Mouse (Mus musculus) common myeloid progenitor, adult 5-6 weeks (primary cell): Measurements from ENCODE around the gene Gm20075. TPM values are rescaled to one million over a fixed set of nuclear protein-coding genes. Genes with fewer than 3 reads are reported as not detected.
"Not testable (repeated sequence)": the region's sequence is repeated elsewhere in the genome, so short reads cannot be mapped to it uniquely, and the experiment has no call there.

ENCODE experiments used
- ATAC-seq: replicated peaks from 2 replicates; pipeline ENCODE4 v1.8.0; 2016; ENCODE audit warnings: low read depth, mild to moderate bottlenecking, moderate TSS enrichment, inconsistent platforms; ENCODE audit not compliant: poor library complexity, severe bottlenecking
- total RNA-seq: library from RNA; stranded (forward); fragments of 200-1000, 187-1606 nt; gene quantifications from 2 replicates; pipeline ENCODE4 v1.2.3, GENCODE M21; 2017

The Gm20075 gene
- 15.0 and 31.3 TPM in 2 replicates for total RNA-seq

GRCm38 (mm10) chr13:96081276-96081675, at the start of gene Gm20075:
TSS of gene Gm20075 (minus strand) at chr13:96081376.
- ATAC-seq, result not testable (repeated sequence)

GRCm38 (mm10) chr13:96129081-96129480, 47.9 kb upstream of the Gm20075 start:
- ATAC-seq, result no peak

DNA sequence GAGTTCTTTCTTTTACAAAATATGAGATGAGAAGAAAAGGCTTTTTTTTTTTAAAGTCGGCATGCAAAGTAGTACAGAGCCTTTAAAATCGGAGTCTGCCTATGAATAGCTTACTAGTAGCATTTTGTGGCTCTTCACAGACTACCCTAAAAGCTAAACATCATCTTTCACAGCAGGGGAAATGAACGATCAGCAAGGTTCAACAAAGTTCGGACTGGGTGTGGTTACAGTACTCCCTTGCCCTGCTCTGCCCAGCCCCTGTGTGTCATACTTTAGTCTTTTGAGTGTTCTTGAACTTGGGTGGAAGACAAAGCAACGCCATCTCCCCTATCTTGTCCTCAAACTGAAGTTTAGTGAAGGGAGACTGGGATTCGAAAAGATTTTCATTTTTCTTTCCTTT, 45.5 kb upstream of the Gm20075 start:
- ATAC-seq, result no peak

DNA sequence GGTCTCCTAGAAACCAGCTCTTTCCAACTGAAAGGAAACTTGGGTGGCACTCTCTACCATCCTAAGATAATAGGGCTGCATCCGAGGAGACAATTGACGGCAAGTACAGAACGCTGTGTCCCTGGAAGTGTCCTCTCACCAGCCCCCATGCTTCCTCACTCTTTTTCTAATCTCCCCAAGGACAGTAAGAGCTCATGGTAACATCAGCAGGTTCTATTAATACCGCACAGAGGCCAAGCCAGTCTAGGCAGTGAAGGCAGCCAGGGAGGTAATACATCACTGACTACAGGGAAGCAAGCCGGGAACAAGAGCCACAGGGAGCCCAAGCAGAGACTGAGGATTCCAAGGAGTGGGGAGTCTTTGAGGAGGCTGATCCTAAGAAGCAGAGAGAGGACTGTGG, 43.8 kb upstream of the Gm20075 start:
- no peak for ATAC-seq

DNA sequence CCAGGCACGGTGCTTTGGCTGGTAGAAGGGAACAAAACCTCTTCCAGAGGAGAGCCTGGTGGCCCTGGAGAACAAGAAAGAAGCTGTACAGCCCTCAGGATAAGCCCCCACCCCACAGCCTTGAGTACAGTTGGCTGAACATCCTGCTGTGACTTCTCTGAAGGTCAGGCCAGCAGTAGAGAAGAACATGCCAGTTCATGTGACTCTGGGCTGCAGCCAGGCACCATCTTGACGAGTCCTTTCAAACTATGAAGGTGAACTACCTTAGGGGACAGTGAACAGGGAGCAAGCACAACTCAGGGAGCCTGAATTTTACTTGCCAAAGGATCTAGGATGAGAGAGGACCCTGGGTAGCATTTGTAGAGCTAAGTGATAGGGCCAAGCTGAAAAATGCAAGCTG, 31.5 kb upstream of the Gm20075 start:
- no peak for ATAC-seq

DNA sequence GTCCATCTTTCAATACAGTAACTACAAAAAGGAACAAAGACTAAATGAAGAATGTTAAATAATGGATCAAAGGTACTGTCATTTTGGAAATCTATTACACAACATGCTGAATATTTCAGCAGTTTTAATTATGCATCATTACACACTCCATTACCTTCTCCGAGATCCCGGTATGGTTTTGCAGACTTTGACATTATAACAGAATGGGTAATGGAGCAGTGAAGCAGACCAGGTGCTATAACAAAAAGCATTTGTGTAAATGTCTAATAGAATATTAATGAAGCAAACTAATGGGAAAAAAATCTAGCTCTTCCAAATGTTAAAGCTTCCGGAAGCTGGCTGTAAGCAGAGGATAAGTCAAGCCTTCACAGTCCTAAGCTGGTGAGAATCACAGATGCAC, 29.6 kb upstream of the Gm20075 start:
- ATAC-seq, result no peak

DNA sequence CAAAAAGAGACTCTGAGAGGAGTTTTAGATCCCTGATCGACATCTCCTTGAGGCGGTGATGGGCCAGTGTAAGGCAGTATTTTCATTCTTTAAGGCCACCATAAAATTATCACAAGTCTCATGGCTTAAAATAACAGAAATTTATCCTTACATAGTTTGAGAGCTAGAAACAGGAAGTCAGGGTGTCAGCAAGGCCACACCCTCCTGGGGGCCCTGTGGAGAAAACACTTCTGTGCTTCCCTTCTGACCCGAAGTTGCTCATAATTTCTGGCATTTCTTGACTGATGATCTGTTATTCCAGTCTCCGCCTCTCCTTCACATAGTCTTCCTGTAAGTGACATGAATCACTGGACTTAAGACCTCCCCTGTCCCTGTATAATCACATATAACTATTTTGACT, 25.2 kb upstream of the Gm20075 start:
- ATAC-seq, result peak; percentile 79

DNA sequence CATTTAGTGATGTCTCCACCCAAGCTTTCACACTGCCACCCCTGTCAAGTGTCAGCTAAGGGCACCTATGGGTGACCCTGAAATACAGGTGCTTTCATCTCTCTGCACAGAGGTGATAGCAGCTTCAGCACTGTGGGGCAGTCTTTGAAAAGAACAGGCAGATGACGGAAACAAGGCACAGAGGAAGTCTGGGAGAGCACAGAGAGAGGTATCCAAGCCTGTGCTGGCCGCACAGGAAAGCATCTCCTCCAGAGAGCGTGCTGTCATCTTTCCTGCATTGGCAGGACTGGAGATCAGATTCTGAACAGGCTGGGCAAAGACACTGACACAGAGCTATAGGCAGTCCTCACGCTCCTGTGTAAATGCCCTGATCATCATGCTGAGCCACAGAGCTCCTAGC, 9.8 kb upstream of the Gm20075 start:
- no peak for ATAC-seq

DNA sequence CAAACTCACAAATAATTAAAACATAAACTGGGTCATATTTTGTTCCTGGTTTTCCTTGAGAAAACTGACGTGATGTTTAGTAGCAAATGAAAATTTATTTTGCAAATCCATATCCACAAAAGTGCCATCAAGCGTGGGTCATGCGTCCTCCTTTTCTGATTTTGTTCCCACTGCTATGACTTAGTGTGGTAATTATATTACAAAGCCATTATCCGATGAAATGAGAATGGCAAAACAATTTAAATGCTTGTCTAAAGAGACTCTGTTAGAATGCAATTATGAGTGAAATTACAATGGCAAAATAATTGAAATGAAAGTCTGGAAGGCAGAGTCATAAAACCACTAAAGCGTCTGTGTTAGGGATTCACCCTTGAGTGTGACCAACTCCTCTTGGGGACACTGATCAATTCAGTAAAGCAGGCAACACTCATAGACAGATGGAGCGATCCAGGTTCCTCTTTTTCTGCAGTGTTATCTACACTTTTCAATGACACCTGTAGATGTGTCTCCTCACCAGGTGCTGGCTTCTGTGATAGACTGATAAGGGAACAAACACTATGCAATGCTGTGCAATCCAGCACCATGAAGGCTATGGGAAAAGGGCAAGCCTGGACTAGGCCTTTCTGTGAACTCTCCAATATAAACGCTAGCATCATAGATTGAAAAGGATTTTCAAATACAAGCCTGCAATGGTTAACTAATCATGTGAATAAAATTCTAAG, 4.6 kb upstream of the Gm20075 start:
- no peak for ATAC-seq

DNA sequence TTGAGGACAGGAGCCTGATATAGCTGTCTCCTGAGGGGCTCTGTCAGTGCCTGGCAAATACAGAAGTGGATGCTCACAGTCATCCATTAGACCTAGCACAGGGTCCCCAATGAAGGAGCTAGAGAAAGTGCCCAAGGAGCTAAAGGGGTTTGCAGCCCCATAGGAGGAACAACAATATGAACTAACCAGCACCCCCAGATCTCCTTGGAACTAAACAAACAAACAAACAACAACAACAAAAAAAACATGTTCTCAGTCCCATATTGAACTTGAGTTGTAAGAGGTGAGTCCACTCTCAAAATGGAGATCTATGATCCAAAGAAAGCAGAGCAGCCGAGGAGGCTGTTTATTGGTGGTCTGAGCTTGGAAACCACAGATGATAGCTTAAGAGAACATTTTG, 578 bp upstream of the Gm20075 start, which contains the start of gene Gm17190:
Gene Gm17190, plus strand, starts transcription at position 301 of the 400 bp plus-strand sequence.
- not testable (repeated sequence) for ATAC-seq

DNA sequence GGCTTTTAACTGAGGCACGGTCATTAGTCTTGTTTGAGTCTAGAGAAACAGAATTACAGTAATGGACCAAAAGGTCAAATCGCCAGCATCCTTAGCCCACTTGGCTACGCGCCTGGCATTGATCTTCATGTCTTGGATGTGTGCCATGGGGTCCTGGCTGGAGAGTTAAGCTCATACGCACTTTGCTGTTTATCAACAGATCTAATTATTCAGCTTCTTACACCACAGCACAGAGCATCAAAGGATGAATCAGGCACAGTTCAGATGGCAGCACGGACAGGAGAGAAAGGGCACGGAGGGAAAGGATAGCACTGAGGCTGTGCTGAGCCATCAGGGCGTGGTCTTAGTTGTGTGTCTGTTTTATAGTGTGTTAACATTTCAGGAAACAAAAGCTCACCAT, 7.6 kb downstream of the Gm20075 start:
- ATAC-seq, result no peak

- ATAC-seq, result peak; percentile 52
Measured at GRCm38 (mm10) chr13:96052755-96053154, 28.4 kb downstream of the Gm20075 start.

DNA sequence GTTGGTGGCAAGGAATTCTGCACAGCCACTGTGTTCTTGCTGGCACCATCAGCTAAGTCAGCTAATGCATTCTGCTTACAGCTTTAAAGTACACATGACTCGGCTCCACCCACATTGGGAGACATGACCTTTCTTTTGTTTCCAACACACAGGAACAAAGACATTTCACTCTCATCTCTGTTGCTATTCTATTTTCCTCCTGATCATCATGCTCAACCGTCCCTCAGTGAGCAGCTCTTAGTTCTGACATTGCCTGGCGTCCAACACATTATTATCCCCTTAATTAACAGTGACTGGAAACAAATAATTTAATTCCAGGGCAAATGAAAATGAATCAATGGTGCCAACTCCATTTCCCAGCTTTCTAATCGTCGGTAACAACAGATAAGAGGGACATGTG, 35.8 kb downstream of the Gm20075 start:
- no peak for ATAC-seq

GRCm38 (mm10) chr13:96040275-96041042, 40.7 kb downstream of the Gm20075 start:
- no peak for ATAC-seq

- ATAC-seq, result no peak
Measured at GRCm38 (mm10) chr13:96039536-96039935, 41.6 kb downstream of the Gm20075 start.

GRCm38 (mm10) chr13:96030368-96031223, 50.6 kb downstream of the Gm20075 start:
- ATAC-seq, result peak; percentile 74

Other genes with a start within 250 kb of the Gm20075 start
- 185 and 209 TPM in 2 replicates for gene Iqgap2, start 189.5 kb downstream of the Gm20075 start, total RNA-seq
- not detected in 2 replicates for gene Gm17190, start 678 bp upstream of the Gm20075 start, total RNA-seq
- not detected in 2 replicates for gene Sv2c, start 51.2 kb upstream of the Gm20075 start, total RNA-seq